Mouse (Mus musculus) adrenal gland, postnatal 36 days (tissue): ENCODE results near the gene Smtn. TPM values are rescaled to one million over a fixed set of nuclear protein-coding genes. Genes with fewer than 3 reads are reported as not detected.

Source experiments
- DNase-seq, 2 experiments: peaks; one replicate each; pipeline ENCODE4 v3.0.0; 2021; ENCODE audit warnings: mixed read lengths in 1 of 2
- total RNA-seq, 2 experiments: library from RNA; stranded (reverse); gene quantifications; 2 replicates each; pipeline ENCODE4 v1.2.3; 2021

Smtn gene
- total RNA-seq, 2 experiments from 2014 or later = 44.9 to 71.7 TPM

GRCm38 (mm10) chr11:3509181-3510085 lies 31.0 kb downstream of the Smtn start:
- DNase-seq = peak; percentile 20 to 47

- DNase-seq = no peak
These were observed 32.2 kb downstream of the Smtn start for GRCm38 (mm10) chr11:3508226-3508625.

GRCm38 (mm10) chr11:3503755-3504693 lies 36.4 kb downstream of the Smtn start:
- DNase-seq = no peak

GRCm38 (mm10) chr11:3502459-3503072 lies 37.8 kb downstream of the Smtn start:
- DNase-seq = no peak

- no peak for DNase-seq
These were observed 38.4 kb downstream of the Smtn start for GRCm38 (mm10) chr11:3502057-3502456.

- DNase-seq = no peak
These were observed 43.1 kb downstream of the Smtn start for GRCm38 (mm10) chr11:3497296-3497695.

GRCm38 (mm10) chr11:3496756-3497155 lies 43.7 kb downstream of the Smtn start:
- no peak for DNase-seq

- DNase-seq = no peak
These were observed 44.9 kb downstream of the Smtn start for GRCm38 (mm10) chr11:3495496-3495895.

GRCm38 (mm10) chr11:3494857-3495256 lies 45.6 kb downstream of the Smtn start:
- DNase-seq = no peak

- no peak for DNase-seq
These were observed 47.7 kb downstream of the Smtn start for GRCm38 (mm10) chr11:3492748-3493147.

GRCm38 (mm10) chr11:3489036-3489435 lies 51.4 kb downstream of the Smtn start:
- DNase-seq = no peak

GRCm38 (mm10) chr11:3487952-3488570 lies 52.4 kb downstream of the Smtn start, which contains the start of gene Pla2g3:
TSS of gene Pla2g3 (plus strand) at chr11:3488284.
- DNase-seq = no peak

GRCm38 (mm10) chr11:3486349-3486748 lies 54.1 kb downstream of the Smtn start:
- DNase-seq = no peak

- peak; percentile 20 to 51 for DNase-seq
These were observed 56.3 kb downstream of the Smtn start for GRCm38 (mm10) chr11:3483980-3484642.

GRCm38 (mm10) chr11:3475489-3475888 lies 64.9 kb downstream of the Smtn start:
- DNase-seq = no peak

GRCm38 (mm10) chr11:3474480-3475115 lies 65.8 kb downstream of the Smtn start:
- DNase-seq = peak; percentile 41 to 55

GRCm38 (mm10) chr11:3472484-3472883 lies 67.9 kb downstream of the Smtn start:
- peak; percentile 89 to 92 for DNase-seq

GRCm38 (mm10) chr11:3471448-3471850 lies 69.0 kb downstream of the Smtn start:
- DNase-seq = no peak
